Mouse (Mus musculus) neutrophil, adult 65 days (primary cell): ENCODE data around the gene Ear1. TPM values are rescaled to one million over a fixed set of nuclear protein-coding genes. Genes with fewer than 3 reads are reported as not detected.

ENCODE experiments used
- total RNA-seq: library from RNA; stranded (reverse); gene quantifications from 2 replicates; pipeline ENCODE4 v1.2.4, GENCODE M21; 2023

Ear1 gene
- total RNA-seq = 6.3 and 15.0 TPM in 2 replicates

DNA sequence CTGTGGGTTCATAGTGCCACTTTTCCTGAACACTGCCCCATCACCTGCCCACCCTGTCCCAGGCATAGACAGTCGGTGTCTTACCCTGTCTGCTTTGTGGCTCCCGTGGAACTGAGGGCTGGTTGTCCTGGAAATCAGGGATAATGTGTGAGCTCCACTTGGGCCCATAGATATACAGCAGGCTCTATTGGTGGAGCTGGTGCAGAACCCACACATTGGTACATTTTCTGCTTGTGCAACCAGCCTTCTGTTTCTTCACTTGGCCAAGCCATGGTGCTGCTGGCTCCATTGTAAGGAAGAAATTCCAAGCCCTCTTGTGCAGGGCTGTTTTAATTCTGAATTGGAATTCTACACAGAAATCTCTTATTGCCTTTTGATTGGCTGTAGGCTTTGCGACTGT is at the start of gene Ear1:
Ear1 (minus strand) TSS at position 101 of the 400 bp plus-strand sequence.

GRCm38 (mm10) chr14:43924688-43925403 is 49.5 kb upstream of the Ear1 start, which contains the start of gene Gm8113:
Gene Gm8113 (plus strand): TSS chr14:43925390.

DNA sequence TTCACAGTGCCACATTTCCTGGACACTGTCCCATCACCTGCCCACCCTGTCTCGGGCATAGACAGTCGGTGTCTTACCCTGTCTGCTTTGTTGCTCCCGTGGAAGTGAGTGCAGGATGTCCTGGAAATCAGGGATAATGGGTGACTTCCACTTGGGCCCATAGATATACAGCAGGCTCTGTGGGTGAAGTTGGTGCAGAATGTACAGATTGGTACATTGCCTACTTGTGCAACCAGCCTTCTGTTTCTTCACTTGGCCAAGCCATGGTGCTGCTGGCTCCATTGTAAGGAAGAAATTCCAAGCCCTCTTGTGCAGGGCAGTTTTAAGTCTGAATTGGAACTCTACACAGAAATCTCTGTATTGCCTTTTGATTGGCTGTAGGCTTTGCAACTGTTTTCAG is 48.1 kb upstream of the Ear1 start, which contains the start of gene Ear10:
Ear10 (minus strand) TSS at position 101 of the 400 bp plus-strand sequence.

DNA sequence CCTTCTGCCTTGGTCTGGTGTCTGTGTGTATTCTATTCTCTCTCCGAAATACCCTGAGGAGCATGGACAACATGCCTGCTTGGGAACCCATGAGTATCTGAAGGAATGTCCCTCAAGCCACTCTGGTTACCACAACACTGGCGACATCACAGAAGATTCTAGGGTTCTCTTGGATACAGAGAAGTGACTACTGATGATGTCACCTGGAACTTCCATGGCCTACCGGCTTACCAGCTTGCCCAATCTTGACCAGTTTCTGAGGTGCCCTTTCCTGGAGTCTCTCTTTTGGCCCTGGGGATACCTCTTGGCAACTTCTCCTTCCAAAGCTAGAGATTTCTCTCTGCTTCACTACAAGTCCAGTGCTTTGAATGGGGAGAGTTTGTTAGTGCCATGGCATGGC is 90.7 kb downstream of the Ear1 start, which contains the start of gene Gm8180:
Gm8180 (minus strand) TSS at position 101 of the 400 bp plus-strand sequence.

Other genes with a start within 250 kb of the Ear1 start
- not detected in 2 replicates for gene Gm8165, start 198.3 kb downstream of the Ear1 start, total RNA-seq
- gene Gm7324, start 177.7 kb downstream of the Ear1 start, total RNA-seq = 1.2 TPM in 1 of 2 replicates, not detected in the other
- not detected in 2 replicates for gene Gm16506, start 148.0 kb downstream of the Ear1 start, total RNA-seq
- not detected in 2 replicates for gene Gm6526, start 127.7 kb downstream of the Ear1 start, total RNA-seq
- gene Gm8180, start 90.8 kb downstream of the Ear1 start, total RNA-seq = not detected in 2 replicates
- not detected in 2 replicates for gene Ear10, start 48.0 kb upstream of the Ear1 start, total RNA-seq
- 0.18 TPM in 1 of 2 replicates, not detected in the other for gene Gm8113, start 49.9 kb upstream of the Ear1 start, total RNA-seq
- not detected in 2 replicates for gene Ang5, start 81.6 kb upstream of the Ear1 start, total RNA-seq
- gene Ang6, start 126.8 kb upstream of the Ear1 start, total RNA-seq = not detected in 2 replicates
- 61.7 and 110 TPM in 2 replicates for gene Ear2, start 227.1 kb upstream of the Ear1 start, total RNA-seq
- gene Gm3327, start 248.3 kb upstream of the Ear1 start, total RNA-seq = not detected in 2 replicates